Mouse (Mus musculus): ENCODE results near the gene Tnfaip2.

The Tnfaip2 gene

DNA sequence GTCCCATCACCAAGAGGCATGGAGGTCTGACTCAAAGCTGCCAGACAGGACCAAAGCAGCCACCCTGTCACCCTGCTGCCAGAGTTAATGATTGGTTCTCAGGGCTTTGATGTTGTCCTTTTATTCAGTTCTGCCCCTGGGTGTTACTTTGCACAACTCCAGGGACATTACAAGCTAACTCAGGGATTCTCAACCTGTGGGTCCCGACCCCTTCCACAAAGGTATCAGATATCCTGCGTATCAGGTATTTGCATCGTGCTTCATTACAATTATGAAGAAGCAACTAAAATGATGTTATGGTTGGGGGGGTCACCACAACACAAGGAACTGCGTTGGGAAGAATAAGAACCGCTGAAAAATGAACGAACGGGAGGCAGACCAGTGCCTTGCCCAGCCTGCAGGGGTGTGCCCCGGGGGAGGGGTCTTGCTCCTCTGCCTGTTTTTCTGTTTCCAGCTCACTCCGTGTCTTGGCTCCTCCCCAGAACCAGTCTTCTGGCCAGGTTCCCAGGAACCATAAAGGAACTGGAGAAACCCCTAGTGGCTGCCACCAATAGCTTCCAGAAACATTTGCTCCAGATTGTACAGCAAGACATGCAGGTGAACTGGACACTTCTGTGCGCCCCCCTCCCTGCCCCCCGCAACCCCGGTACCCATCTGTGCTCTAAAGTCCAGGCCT is 14.7 kb upstream of the Tnfaip2 start:
- DNase-seq (ENCODE audit: extremely low read depth, insufficient read length, low spot score) = no peak

- DNase-seq (ENCODE audit: extremely low read depth, insufficient read length, low spot score) = no peak
These were observed 13.9 kb upstream of the Tnfaip2 start for GRCm38 (mm10) chr12:111428364-111428763.

GRCm38 (mm10) chr12:111428961-111429911 is 13.0 kb upstream of the Tnfaip2 start:
- peak; percentile 83 for DNase-seq (ENCODE audit: extremely low read depth, insufficient read length, low spot score)

DNA sequence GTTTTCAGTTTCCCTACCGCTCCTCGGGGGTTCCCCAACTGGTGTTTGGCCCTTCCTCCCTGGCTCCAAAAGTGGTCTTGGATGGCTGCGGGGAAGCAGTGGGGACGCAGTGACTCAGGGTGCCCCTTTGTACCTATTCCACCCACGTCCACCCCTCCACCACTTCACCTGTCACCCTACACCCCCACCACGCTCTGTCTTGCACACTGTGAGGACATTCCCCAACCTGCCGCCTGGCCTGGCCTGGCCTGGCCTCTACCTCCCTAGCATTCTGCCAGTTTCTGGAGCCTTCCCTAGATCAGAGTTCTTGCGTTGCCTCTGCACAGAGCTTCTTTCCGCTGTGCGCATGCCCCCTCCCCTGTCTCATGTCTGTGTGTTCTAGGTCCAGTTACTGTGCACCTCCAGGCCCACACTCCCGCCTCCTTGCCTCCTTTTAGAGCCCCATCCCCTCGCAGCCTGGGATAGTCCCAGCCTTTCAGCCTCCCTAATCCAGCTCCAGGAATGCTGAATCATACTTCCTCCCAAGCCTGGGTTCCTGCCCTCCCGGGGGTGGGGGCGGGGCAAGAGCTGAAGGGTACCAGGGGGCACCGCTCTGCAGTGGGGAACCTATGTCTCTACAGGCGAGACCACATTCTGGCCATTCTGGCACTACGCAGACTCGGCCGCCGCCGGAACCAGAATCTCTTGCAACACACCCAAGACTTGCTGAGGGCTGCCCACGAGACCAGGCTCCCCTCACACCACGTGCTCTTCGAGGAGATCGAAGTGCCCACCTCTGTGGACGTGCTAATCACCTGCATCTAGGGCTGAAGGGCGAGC is 12.0 kb upstream of the Tnfaip2 start:
- peak; percentile 84 for DNase-seq (ENCODE audit: extremely low read depth, insufficient read length, low spot score)

- DNase-seq (ENCODE audit: extremely low read depth, insufficient read length, low spot score) = no peak
These were observed 11.1 kb upstream of the Tnfaip2 start for GRCm38 (mm10) chr12:111430868-111431817.

- DNase-seq (ENCODE audit: extremely low read depth, insufficient read length, low spot score) = no peak
These were observed 10.2 kb upstream of the Tnfaip2 start for GRCm38 (mm10) chr12:111432097-111432496.

DNA sequence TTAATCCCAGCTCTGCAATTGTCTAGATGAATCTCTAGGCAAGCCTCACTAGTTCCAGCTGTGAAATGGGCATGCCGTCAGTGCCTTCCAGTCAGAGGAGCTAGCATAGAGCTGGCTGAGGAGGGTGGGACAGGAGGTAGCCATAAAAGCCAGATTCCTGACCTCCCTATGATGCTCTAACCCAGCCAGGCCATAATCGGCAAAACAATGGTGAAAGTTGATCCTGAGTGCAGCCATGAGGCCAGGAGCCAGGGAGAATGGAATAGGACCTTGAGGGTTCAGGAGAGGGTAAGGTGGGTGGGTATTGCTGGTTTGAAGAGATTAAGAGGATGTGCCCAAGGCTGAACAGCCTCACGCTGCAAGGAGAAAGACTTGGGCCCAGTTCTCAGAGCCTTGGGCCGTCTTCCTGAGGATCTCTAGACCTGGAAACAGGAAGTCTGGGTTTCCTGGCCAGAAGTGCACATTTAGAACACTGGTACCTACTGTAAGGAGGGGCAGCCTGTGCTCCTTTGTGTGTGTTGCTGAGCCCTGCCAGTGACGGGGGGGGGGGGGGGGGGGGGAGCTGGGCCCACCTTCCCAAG is 9.4 kb upstream of the Tnfaip2 start:
- DNase-seq (ENCODE audit: extremely low read depth, insufficient read length, low spot score) = no peak

DNA sequence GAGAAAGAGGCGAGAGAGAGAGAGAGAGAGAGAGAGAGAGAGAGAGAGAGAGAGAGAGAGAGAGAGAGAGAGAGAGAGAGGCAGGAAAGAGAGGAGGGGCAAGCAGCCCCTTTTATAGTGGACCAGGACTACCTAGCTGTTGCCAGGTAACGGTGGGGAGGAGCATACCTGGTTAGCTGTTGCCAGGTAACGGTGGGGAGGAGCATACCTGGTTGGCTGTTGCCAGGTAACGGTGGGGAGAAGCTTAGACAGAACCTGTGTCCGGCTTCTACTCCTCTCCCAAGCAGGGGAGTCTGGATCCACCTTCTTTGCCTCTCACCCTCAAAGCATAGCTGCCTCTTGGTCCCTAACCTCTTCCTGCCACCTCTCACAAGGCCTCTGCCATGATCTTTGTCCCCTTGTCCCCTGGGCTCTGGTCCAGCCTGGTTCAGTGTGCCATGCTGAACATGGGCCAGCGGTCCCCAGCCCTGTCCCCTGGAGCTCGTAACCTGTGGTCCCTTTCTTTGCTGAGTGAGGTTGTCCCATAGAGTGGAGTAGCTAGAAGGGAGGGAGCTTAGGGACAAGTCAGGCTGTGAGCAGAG is 8.0 kb upstream of the Tnfaip2 start:
- no peak for DNase-seq (ENCODE audit: extremely low read depth, insufficient read length, low spot score)

- no peak for DNase-seq (ENCODE audit: extremely low read depth, insufficient read length, low spot score)
These were observed 7.4 kb upstream of the Tnfaip2 start for GRCm38 (mm10) chr12:111434745-111435327.

- no peak for DNase-seq (ENCODE audit: extremely low read depth, insufficient read length, low spot score)
These were observed 6.1 kb upstream of the Tnfaip2 start for GRCm38 (mm10) chr12:111436170-111436569.

- no peak for DNase-seq (ENCODE audit: extremely low read depth, insufficient read length, low spot score)
These were observed 5.6 kb upstream of the Tnfaip2 start for GRCm38 (mm10) chr12:111436640-111437039.

DNA sequence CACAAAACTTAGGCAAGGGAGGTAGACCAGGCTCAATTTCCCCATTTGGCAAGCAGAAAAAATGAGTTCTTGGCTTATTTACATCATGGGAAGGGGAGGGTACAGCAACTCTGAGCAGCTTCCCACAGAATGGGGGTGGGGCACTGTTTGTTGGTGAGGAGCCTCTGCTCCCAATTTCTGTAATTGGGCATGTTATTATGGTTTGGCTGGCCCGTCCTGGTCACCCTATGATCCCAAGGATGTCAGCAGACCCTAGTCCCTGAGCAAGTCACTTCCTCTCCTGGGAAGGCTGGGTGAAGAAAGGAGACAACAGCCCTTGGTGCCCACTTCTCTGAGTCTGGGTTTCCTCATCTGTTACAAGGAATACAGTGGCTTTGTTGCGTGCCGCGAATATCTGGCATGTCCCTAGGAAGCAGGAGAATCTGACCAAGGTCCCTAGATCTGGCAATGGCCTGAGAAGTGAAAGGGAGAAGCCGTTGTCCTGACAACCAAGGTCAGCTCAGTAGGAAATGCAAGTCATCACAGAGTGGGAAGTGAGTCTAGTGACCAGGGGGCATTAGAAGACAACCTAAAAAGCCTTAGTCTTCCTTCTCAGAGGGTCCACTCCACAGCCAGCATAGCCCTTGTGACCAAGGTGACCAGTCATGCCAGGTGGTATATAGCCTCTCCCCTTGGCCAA is 4.9 kb upstream of the Tnfaip2 start:
- DNase-seq (ENCODE audit: extremely low read depth, insufficient read length, low spot score) = no peak

- DNase-seq (ENCODE audit: extremely low read depth, insufficient read length, low spot score) = no peak
These were observed 3.4 kb upstream of the Tnfaip2 start for GRCm38 (mm10) chr12:111438850-111439249.

- no peak for DNase-seq (ENCODE audit: extremely low read depth, insufficient read length, low spot score)
These were observed 1.4 kb upstream of the Tnfaip2 start for GRCm38 (mm10) chr12:111440701-111441373.

GRCm38 (mm10) chr12:111441523-111441922 is 746 bp upstream of the Tnfaip2 start:
- DNase-seq (ENCODE audit: extremely low read depth, insufficient read length, low spot score) = no peak

- DNase-seq (ENCODE audit: extremely low read depth, insufficient read length, low spot score) = no peak
These were observed 972 bp downstream of the Tnfaip2 start for GRCm38 (mm10) chr12:111443011-111443870.
